Mouse (Mus musculus) CH12.LX (cell line): Measurements from ENCODE around the gene Sec16a. TPM values are rescaled to one million over a fixed set of nuclear protein-coding genes. Genes with fewer than 3 reads are reported as not detected.

Source experiments
- DNase-seq: peaks from one replicate; pipeline ENCODE4 v3.0.0-alpha.2; 2013; ENCODE audit errors: extremely low read depth
- H3K27ac ChIP-seq: 2 replicates; pipeline ENCODE4 v1.5.1; 2012; ENCODE audit warnings: low read depth, mild to moderate bottlenecking, control low read depth, moderate library complexity; ENCODE audit not compliant: insufficient read depth
- H3K27me3 ChIP-seq: replicated peaks from 2 replicates; pipeline ENCODE3; 2012; ENCODE audit warnings: inconsistent platforms
- H3K36me3 ChIP-seq, 2 experiments: replicated peaks in 1 of 2; 2 replicates each; pipeline versions ENCODE3 to v1.6.1; 2012; ENCODE audit warnings: inconsistent platforms in 1 of 2, low read length in 1 of 2, mild to moderate bottlenecking in 1 of 2, mixed read lengths in 1 of 2, moderate library complexity in 1 of 2; ENCODE audit not compliant: control insufficient read depth in 1 of 2, insufficient read depth in 1 of 2
- H3K4me1 ChIP-seq, 2 experiments: 2 replicates each; pipeline ENCODE4 v1.6.1; 2012; ENCODE audit warnings: inconsistent platforms in 1 of 2, moderate library complexity in 1 of 2; ENCODE audit not compliant: insufficient read depth in 2 of 2, control insufficient read depth in 1 of 2
- H3K4me2 ChIP-seq: 2 replicates; pipeline ENCODE4 v1.6.1; 2012; ENCODE audit warnings: low read depth, mild to moderate bottlenecking, control low read depth; ENCODE audit not compliant: poor library complexity, insufficient read depth, severe bottlenecking
- H3K4me3 ChIP-seq, 3 experiments: fragments of 150-350 bp in 1 of 3; sonication (generic) in 1 of 3; replicated peaks in 1 of 3; 2 replicates each; pipeline versions ENCODE3 to v1.5.1; 2011 to 2012; ENCODE audit warnings: low read depth in 2 of 3, low read length in 2 of 3, mild to moderate bottlenecking in 2 of 3, moderate library complexity in 2 of 3, control low read depth in 1 of 3, improper control_type of control experiment in 1 of 3, inconsistent platforms in 1 of 3, mixed read lengths in 1 of 3; ENCODE audit not compliant: poor library complexity in 1 of 3
- H3K79me2 ChIP-seq: replicated peaks from 2 replicates; pipeline ENCODE4 v1.6.1; 2012; ENCODE audit warnings: mild to moderate bottlenecking, moderate library complexity; ENCODE audit not compliant: control insufficient read depth, poor library complexity, insufficient read depth, severe bottlenecking; ENCODE audit errors: extremely low read depth
- H3K9ac ChIP-seq: 2 replicates; pipeline ENCODE4 v1.6.1; 2012; ENCODE audit warnings: low read depth, mild to moderate bottlenecking, control low read depth, moderate library complexity; ENCODE audit not compliant: insufficient read depth
- H3K9me3 ChIP-seq: replicated peaks from 2 replicates; pipeline ENCODE3; 2012; ENCODE audit warnings: low read length, inconsistent platforms, mixed read lengths
- BHLHE40 ChIP-seq: IDR thresholded peaks from 2 replicates; pipeline ENCODE4 v1.6.1; 2011; ENCODE audit warnings: mild to moderate bottlenecking, low read depth, low read length, improper control_type of control experiment
- CHD2 ChIP-seq: IDR thresholded peaks from 2 replicates; pipeline ENCODE4 v1.6.1; 2011; ENCODE audit warnings: low read length, improper control_type of control experiment
- CTCF ChIP-seq, 2 experiments: IDR thresholded peaks in 1 of 2; conservative IDR thresholded peaks in 1 of 2; 2 replicates each; pipeline ENCODE4 v1.5.1; 2011 to 2012; ENCODE audit warnings: low read depth in 2 of 2, low read length in 2 of 2, improper control_type of control experiment in 1 of 2, inconsistent platforms in 1 of 2, mild to moderate bottlenecking in 1 of 2, moderate library complexity in 1 of 2
- ELF1 ChIP-seq: IDR thresholded peaks from 2 replicates; pipeline ENCODE4 v1.6.1; 2014; ENCODE audit warnings: low read depth, mild to moderate bottlenecking, inconsistent platforms, low read length, improper control_type of control experiment
- ETS1 ChIP-seq: conservative IDR thresholded peaks from 2 replicates; pipeline ENCODE4 v1.6.1; 2012; ENCODE audit warnings: low read depth, mild to moderate bottlenecking, inconsistent platforms, low read length, improper control_type of control experiment, moderate library complexity
- GABPA ChIP-seq: IDR thresholded peaks from 2 replicates; pipeline ENCODE4 v1.6.1; 2012; ENCODE audit warnings: low read depth, low read length, improper control_type of control experiment, inconsistent platforms; ENCODE audit not compliant: insufficient replicate concordance
- HCFC1 ChIP-seq: IDR thresholded peaks from 2 replicates; pipeline ENCODE4 v1.6.1; 2012; ENCODE audit warnings: low read depth, mild to moderate bottlenecking, inconsistent platforms, low read length, improper control_type of control experiment
- IRF4 ChIP-seq: IDR thresholded peaks from 2 replicates; pipeline ENCODE4 v1.6.1; 2014; ENCODE audit warnings: low read depth, mild to moderate bottlenecking, inconsistent platforms, low read length, improper control_type of control experiment
- JUN ChIP-seq: IDR thresholded peaks from 2 replicates; pipeline ENCODE4 v1.6.1; 2011; ENCODE audit warnings: low read depth, mild to moderate bottlenecking, low read length, improper control_type of control experiment, moderate library complexity; ENCODE audit not compliant: insufficient read depth
- KAT2A ChIP-seq: IDR thresholded peaks from 2 replicates; pipeline ENCODE4 v1.6.1; 2012; ENCODE audit warnings: low read length, improper control_type of control experiment, inconsistent platforms; ENCODE audit not compliant: insufficient replicate concordance
- MAX ChIP-seq: IDR thresholded peaks from 2 replicates; pipeline ENCODE4 v1.6.1; 2011; ENCODE audit warnings: low read length, improper control_type of control experiment
- MAZ ChIP-seq: IDR thresholded peaks from 2 replicates; pipeline ENCODE4 v1.6.1; 2012; ENCODE audit warnings: low read depth, mild to moderate bottlenecking, inconsistent platforms, low read length, improper control_type of control experiment, moderate library complexity
- MEF2A ChIP-seq: IDR thresholded peaks from 2 replicates; pipeline ENCODE4 v1.6.1; 2014; ENCODE audit warnings: low read depth, mild to moderate bottlenecking, inconsistent platforms, low read length, improper control_type of control experiment, borderline replicate concordance
- MXI1 ChIP-seq: IDR thresholded peaks from 2 replicates; pipeline ENCODE4 v1.6.1; 2011; ENCODE audit warnings: mild to moderate bottlenecking, low read depth, low read length, improper control_type of control experiment
- MYC ChIP-seq: IDR thresholded peaks from 2 replicates; pipeline ENCODE4 v1.6.1; 2011; ENCODE audit warnings: low read depth, mild to moderate bottlenecking, improper control_type of control experiment, low read length
- NRF1 ChIP-seq: IDR thresholded peaks from 2 replicates; pipeline ENCODE4 v1.6.1; 2014; ENCODE audit warnings: low read depth, mild to moderate bottlenecking, inconsistent platforms, low read length, improper control_type of control experiment, moderate library complexity
- POLR2A ChIP-seq: IDR thresholded peaks from 2 replicates; pipeline ENCODE4 v1.6.1; 2011; ENCODE audit warnings: low read depth, mild to moderate bottlenecking, improper control_type of control experiment, low read length
- POLR2AphosphoS2 ChIP-seq: IDR thresholded peaks from 2 replicates; pipeline ENCODE4 v1.6.1; 2011; ENCODE audit warnings: low read depth, low read length, improper control_type of control experiment
- SIN3A ChIP-seq: IDR thresholded peaks from 2 replicates; pipeline ENCODE4 v1.6.1; 2012; ENCODE audit warnings: low read length, improper control_type of control experiment, inconsistent platforms
- TBP ChIP-seq: conservative IDR thresholded peaks from 2 replicates; pipeline ENCODE4 v1.6.1; 2011; ENCODE audit warnings: low read depth, low read length, improper control_type of control experiment
- UBTF ChIP-seq: IDR thresholded peaks from 2 replicates; pipeline ENCODE4 v1.6.1; 2012; ENCODE audit warnings: low read depth, mild to moderate bottlenecking, inconsistent platforms, low read length, improper control_type of control experiment, moderate library complexity
- ZKSCAN1 ChIP-seq: IDR thresholded peaks from 2 replicates; pipeline ENCODE4 v1.6.1; 2012; ENCODE audit warnings: low read depth, inconsistent platforms, low read length, improper control_type of control experiment, borderline replicate concordance
- ZMIZ1 ChIP-seq: IDR thresholded peaks from 2 replicates; pipeline ENCODE4 v1.6.1; 2012; ENCODE audit warnings: low read depth, mild to moderate bottlenecking, inconsistent platforms, low read length, improper control_type of control experiment
- ZNF384 ChIP-seq: IDR thresholded peaks from 2 replicates; pipeline ENCODE4 v1.6.1; 2012; ENCODE audit warnings: low read depth, low read length, improper control_type of control experiment, inconsistent platforms
- dilution Hi-C: fragments of 300-500 bp; cut with MboI; formaldehyde crosslinking; loops from 2 replicates; pipeline ENCODE4 v1.14.3; 2020; ENCODE audit warnings: low sequenced_read_pairs; ENCODE audit not compliant: extremely low pct_unique_long_range_greater_than_20kb, extremely low pct_ligation_motif_present
- in situ Hi-C: fragments of 300-500 bp; cut with MboI; formaldehyde crosslinking; loops from 3 replicates; pipeline ENCODE4 v1.14.3; 2019; ENCODE audit warnings: low sequenced_read_pairs, low pct_ligation_motif_present, low pct_unique_long_range_greater_than_20kb, mixed read lengths
- polyA plus RNA-seq: library from polyadenylated mRNA; unstranded; fragments of >175 nt; gene quantifications from 2 replicates; pipeline ENCODE4 v1.2.1, GENCODE M21; 2012; ENCODE audit warnings: low read depth; ENCODE audit not compliant: insufficient read length
- total RNA-seq, 2 experiments: library from RNA; depleted of rRNA; stranded (reverse); fragments of 300-350 nt in 1 of 2; fragments of >200 nt in 1 of 2; gene quantifications; 2 replicates each; pipeline ENCODE4 v1.2.3; 2012 to 2014

The Sec16a gene
- total and polyA plus RNA-seq, 3 experiments = 22.8 to 38.9 (median 31.8) TPM

GRCm38 (mm10) chr2:26478685-26479205, 33.7 kb upstream of the Sec16a start:
- in situ Hi-C loops = no loop called here
- H3K4me3 ChIP-seq = no peak overlapping the region
- H3K4me2 ChIP-seq = no peak overlapping the region
- DNase-seq = peak; percentile 15
- TF ChIP-seq SIN3A = no peak
- TF ChIP-seq KAT2A = no peak
- no peak for TF ChIP-seq HCFC1
- no peak for TF ChIP-seq POLR2AphosphoS2
- TF ChIP-seq IRF4 = no peak
- H3K9ac ChIP-seq = no peak overlapping the region
- H3K36me3 ChIP-seq = peaks cover 71 to 80% of the 10 kb centered on the region in 2 experiments
- peaks cover 4% of the 10 kb centered on the region for H3K9me3 ChIP-seq
- no peaks in the 10 kb centered on the region for H3K79me2 ChIP-seq
- H3K27me3 ChIP-seq = no peaks in the 10 kb centered on the region
- H3K27ac ChIP-seq = no peak overlapping the region
- H3K4me1 ChIP-seq = peaks cover 25 to 34% of the 10 kb centered on the region in 2 experiments
- dilution Hi-C loops = no loop called here

- Histone ChIP-seq H3K4me3 (no peak overlapping the region), H3K9me3 (peaks cover 4% of the 10 kb centered on the region), H3K9ac (no peak overlapping the region), H3K36me3 (peaks cover 79 to 88% of the 10 kb centered on the region in 2 experiments), H3K79me2 (no peaks in the 10 kb centered on the region), H3K27ac (no peak overlapping the region), H3K4me2 (no peak overlapping the region), H3K27me3 (no peaks in the 10 kb centered on the region), H3K4me1 (peaks cover 23 to 27% of the 10 kb centered on the region in 2 experiments)
- in situ Hi-C loops (no loop called here), dilution Hi-C loops (no loop called here)
- no peak for DNase-seq
- TF ChIP-seq KAT2A (no peak), MXI1 (no peak), CHD2 (no peak), MEF2A (no peak)
Observed at GRCm38 (mm10) chr2:26477911-26478310, 32.9 kb upstream of the Sec16a start.

GRCm38 (mm10) chr2:26475505-26476430, 30.8 kb upstream of the Sec16a start:
- H3K4me3 ChIP-seq = no peak overlapping the region
- no peak overlapping the region for H3K4me2 ChIP-seq
- no peaks in the 10 kb centered on the region for H3K9me3 ChIP-seq
- H3K9ac ChIP-seq = no peak overlapping the region
- H3K79me2 ChIP-seq = no peaks in the 10 kb centered on the region
- H3K27ac ChIP-seq = no peak overlapping the region
- DNase-seq = no peak
- peaks cover 3 to 23% of the 10 kb centered on the region in 2 experiments; a peak in 3 of 4 replicates for H3K4me1 ChIP-seq
- in situ Hi-C loops (no loop called here), dilution Hi-C loops (no loop called here)
- peaks cover 91 to 95% of the 10 kb centered on the region in 2 experiments for H3K36me3 ChIP-seq
- H3K27me3 ChIP-seq = no peaks in the 10 kb centered on the region
- TF ChIP-seq NRF1 = no peak
- TF ChIP-seq MAX = no peak
- no peak for TF ChIP-seq MXI1
- TF ChIP-seq MAZ = no peak
- no peak for TF ChIP-seq CTCF (conservative IDR thresholded peaks at IDR 0.05 in 1 of 2, IDR thresholded peaks at IDR 0.05 in 1 of 2; ENCODE audit: low read depth in 2 of 2, low read length in 2 of 2)
- no peak for TF ChIP-seq BHLHE40
- no peak for TF ChIP-seq ZKSCAN1
- TF ChIP-seq ZNF384 = no peak
- TF ChIP-seq UBTF = no peak
- no peak for TF ChIP-seq TBP
- no peak for TF ChIP-seq JUN
- no peak for TF ChIP-seq MYC
- TF ChIP-seq GABPA = no peak
- TF ChIP-seq POLR2A = no peak
- no peak for TF ChIP-seq ZMIZ1
- TF ChIP-seq ETS1 = no peak
- TF ChIP-seq ELF1 = no peak
